Mouse (Mus musculus): ENCODE data around the gene Aqp7.

Gene Aqp7

DNA sequence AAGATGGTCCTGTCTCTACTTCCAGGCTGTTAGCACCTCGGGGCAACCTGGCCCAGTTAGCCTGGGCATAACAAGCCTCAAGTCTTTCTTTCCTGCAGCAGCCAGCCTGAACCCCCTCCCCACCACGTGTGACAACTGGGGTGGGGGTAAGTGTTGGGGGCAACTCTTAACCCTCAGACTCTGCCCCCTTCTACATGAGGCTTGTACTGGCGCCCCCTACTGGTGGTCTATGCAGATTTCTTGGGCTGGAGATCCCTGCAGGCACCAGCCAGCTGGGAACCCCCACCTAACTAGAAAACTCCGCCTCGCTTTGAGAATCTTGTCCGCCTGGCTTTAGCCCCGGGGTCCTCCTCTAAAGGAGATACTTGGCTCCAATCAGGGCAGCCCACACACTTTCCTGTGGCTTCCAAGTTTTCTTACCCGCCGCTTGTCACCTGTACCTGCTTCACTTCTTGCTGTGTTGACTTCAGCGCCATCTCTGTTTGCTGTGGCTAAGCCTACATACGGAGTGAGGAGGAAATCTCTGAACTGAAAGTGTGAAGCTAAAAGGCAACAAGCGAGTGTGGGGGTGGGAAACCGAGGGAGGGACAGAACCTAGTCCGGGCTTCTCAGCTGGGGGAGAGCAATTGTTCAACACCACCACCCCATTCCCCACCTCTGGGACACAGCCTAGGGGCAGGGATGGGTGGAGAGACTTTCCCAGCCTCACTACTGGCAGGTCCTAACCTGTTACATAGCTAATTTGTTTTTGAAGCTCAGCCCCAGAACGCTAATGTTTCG is 16.1 kb upstream of the Aqp7 start:
- DNase-seq (ENCODE audit: extremely low read depth, low read depth, low spot score) = peak; percentile 57

- no peak for DNase-seq (ENCODE audit: extremely low read depth, low read depth, low spot score)
Observed at GRCm38 (mm10) chr4:41063351-41063750, 15.4 kb upstream of the Aqp7 start.

DNA sequence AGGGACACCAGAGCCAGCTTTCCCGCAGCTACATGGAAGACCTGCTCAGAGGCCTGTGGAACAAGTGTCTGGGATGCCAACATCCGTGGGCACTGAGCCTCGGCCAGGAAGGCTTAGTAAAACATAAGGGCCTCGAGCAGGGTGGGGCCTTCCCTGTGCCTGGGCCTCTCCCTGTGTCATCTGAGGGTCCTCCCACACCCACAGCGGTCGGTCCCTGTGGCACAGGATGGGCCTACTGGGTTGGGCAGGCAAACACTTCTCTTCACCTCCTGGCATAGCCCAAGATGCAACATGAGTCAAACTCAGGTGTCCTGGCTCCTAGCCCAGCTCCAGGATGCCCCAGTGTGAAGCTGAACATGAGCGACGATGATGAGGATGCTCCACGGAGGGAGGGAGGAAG is 9.4 kb upstream of the Aqp7 start:
- no peak for DNase-seq (ENCODE audit: extremely low read depth, low read depth, low spot score)

DNA sequence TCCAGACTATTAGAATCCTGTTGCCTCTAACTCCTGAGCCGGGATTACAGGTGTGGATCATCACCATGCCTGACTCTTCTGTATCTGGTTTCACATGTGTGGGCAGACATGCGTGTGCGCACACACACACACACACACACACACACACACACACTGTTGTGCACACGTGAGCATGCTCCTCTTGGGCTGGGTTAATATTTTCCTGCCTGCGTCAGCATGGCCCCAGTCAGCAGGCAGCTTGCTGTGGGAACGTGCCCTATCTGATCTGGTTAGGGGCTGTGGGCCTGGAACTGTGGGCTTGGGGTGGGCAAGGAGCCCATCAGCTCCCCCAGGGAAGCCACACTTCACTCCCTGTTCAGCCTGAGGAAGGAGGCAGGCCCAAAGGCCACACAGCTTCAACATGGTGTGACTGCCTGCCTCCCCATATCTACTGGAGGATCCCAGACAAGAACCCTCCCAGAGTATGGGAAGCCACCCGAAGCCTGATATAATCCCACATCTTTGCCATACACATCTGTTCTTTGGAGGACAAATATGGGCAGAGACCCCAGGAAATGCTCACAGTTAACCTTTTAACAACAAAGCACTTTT is 8.9 kb upstream of the Aqp7 start:
- no peak for DNase-seq (ENCODE audit: extremely low read depth, low read depth, low spot score)

DNA sequence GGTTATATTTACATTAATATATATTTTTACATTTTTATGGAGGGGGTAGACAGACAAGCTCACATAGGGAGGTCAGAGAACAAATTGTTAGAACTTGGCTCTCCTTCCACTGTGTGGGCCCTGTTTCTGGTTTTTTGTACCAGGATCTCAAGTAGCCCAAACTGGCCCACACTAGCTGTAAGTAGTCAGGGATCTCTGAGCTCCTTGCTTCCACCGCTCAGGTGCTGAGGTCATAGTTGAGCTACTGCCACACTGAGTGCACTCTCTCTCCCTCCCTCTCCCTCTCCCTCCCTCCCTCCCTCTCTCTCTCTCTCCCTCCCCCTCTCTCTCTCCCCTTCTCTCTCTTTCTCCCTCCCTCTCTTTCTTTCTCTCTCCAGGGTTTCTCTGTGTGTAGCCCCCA is 8.3 kb upstream of the Aqp7 start:
- DNase-seq (ENCODE audit: extremely low read depth, low read depth, low spot score) = no peak

- no peak for DNase-seq (ENCODE audit: extremely low read depth, low read depth, low spot score)
Observed at GRCm38 (mm10) chr4:41055111-41055510, 7.2 kb upstream of the Aqp7 start.

- DNase-seq (ENCODE audit: extremely low read depth, low read depth, low spot score) = no peak
Observed at GRCm38 (mm10) chr4:41051781-41052180, 3.8 kb upstream of the Aqp7 start.

GRCm38 (mm10) chr4:41050726-41051675 is 3.1 kb upstream of the Aqp7 start:
- no peak for DNase-seq (ENCODE audit: extremely low read depth, low read depth, low spot score)

- DNase-seq (ENCODE audit: extremely low read depth, low read depth, low spot score) = no peak
Observed at GRCm38 (mm10) chr4:41048926-41049325, 987 bp upstream of the Aqp7 start.

DNA sequence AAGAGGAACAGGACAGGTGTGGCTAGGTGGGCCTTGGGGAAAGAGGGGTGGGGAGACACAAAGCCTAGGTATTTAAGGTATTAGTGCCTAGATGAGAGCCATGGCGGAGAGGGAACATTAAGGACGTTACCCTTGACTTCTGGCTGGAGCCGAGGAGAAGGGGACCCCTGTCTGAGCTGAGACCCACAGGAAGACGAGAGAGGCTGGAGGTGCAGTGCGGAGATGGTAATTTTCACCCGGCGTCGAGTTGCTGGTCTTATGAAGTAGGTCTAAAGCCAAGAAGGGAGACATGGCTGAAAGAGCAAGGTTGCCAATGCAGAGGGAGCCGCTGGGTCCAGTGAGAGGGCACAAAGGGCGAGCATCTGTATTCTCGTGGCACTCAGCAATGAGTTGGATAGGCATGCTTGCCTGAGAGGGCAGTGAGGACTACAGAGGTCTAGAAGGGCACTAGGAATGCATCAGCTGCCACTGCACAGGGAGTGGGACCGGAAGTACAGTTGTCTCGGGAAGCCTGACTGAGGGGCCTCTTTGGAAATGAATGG is 1.6 kb downstream of the Aqp7 start:
- DNase-seq (ENCODE audit: extremely low read depth, low read depth, low spot score) = no peak

DNA sequence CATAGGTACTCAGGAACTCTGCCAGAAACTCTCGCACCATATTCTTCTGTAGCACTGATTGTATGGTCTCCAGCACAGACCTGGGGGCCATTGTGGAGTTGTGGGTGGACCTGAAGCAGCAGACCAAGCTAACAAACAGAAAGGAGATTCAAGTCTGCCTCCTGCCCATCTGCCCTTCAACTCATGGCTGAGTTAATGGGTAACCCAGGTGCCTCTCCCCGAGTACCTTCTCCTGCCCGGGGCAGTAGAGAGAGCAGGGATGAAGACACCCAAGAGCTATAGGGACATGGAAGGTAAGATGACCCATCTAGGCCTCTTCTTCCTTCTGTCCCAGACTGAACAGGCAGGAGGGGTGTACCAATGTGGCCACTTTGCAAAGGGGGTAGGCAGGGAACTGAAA is 2.7 kb downstream of the Aqp7 start:
- DNase-seq (ENCODE audit: extremely low read depth, low read depth, low spot score) = no peak

DNA sequence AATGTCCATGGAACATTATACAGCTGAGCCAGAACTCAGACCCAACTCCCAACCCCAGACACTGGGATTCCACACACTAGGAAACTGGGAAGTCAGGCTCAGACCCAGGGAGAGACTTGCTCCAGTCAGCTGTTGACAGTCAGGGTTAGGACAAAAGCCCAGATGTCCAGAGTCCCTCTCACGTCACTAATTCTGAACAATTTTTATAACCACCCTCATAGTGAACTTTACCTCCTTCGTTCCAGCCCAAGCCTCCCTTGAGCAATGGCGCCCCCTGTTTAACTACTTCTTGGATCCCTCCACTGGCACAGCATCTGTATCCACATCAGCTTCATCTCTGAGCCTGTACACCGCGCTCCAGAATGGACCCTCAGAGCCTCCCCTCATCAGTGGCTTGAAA is 4.0 kb downstream of the Aqp7 start:
- no peak for DNase-seq (ENCODE audit: extremely low read depth, low read depth, low spot score)

GRCm38 (mm10) chr4:41042880-41043279 is 5.1 kb downstream of the Aqp7 start:
- no peak for DNase-seq (ENCODE audit: extremely low read depth, low read depth, low spot score)

DNA sequence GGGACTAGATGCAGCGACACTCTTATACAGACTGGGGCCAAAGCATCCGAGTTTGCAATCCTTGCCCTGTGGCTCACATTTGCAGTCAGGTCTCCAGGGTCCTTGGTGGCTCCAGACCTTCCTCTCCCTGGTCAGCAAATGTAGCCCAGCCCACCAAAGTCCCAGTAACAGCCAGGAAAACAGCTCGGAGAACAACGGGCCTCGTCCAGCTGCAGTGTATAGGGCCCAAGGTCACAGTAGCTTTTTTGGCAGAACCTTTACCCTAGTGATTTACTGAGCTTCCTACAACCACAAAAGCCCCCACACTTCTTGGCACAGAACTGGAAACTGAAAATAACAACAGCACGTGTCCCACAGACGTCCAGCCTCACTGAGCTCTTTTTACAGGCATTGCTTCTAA is 7.0 kb downstream of the Aqp7 start:
- DNase-seq (ENCODE audit: extremely low read depth, low read depth, low spot score) = no peak

DNA sequence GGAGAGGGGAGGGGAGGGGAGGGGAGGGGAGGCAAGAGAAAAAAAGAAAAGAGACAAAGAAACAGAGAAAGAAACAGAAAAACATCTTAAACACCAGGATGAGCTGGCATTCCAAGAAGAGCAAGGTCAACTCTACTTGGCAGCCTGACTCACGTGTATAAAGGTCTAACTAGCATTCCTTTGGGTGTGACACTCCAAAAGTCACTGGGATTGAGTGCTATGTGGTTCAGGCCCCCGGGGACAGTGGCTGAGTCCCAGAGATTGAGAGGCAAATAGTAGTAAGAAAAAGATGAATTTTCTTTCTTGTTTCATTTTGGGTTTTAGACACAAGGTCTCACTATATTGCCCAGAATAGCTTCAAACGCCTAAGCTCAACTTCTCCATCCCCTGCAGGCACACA is 10.0 kb downstream of the Aqp7 start:
- no peak for DNase-seq (ENCODE audit: extremely low read depth, low read depth, low spot score)

GRCm38 (mm10) chr4:41031242-41031641 is 16.7 kb downstream of the Aqp7 start:
- no peak for DNase-seq (ENCODE audit: extremely low read depth, low read depth, low spot score)

- no peak for DNase-seq (ENCODE audit: extremely low read depth, low read depth, low spot score)
Observed at GRCm38 (mm10) chr4:41029372-41029771, 18.6 kb downstream of the Aqp7 start.

GRCm38 (mm10) chr4:41028272-41028671 is 19.7 kb downstream of the Aqp7 start:
- DNase-seq (ENCODE audit: extremely low read depth, low read depth, low spot score) = no peak

GRCm38 (mm10) chr4:41027872-41028271 is 20.1 kb downstream of the Aqp7 start:
- no peak for DNase-seq (ENCODE audit: extremely low read depth, low read depth, low spot score)

- DNase-seq (ENCODE audit: extremely low read depth, low read depth, low spot score) = no peak
Observed at GRCm38 (mm10) chr4:41026086-41026787, 21.7 kb downstream of the Aqp7 start.

DNA sequence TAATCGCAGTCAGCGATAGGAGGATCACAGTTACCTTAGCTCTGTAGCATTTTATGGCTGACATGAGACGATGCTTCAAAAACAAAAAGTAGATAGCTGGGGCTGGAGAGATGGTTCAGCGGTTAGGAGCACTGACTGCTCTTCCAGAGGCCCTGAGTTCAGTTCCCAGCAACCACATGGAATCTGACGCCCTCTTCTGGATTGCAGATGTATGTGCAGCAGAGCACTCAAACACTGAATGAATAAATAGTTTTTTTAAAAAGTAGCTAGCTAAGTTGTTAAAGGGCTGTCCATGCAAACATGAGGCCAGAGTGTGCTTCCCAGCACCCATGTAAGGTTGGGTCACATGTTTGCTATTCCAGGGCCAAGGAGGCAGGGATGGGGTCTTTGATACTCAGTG is 26.8 kb downstream of the Aqp7 start:
- DNase-seq (ENCODE audit: extremely low read depth, low read depth, low spot score) = no peak

Measured in fat pad, adult 2 months (tissue).